Mouse (Mus musculus) kidney, postnatal 36 days (tissue): ENCODE results near the gene Chpf.
A peak's percentile ranks its signal among the peaks of the same experiment; 100 is the strongest.

Source experiments
- DNase-seq, 2 experiments: peaks; one replicate each; pipeline ENCODE4 v3.0.0; 2021 to 2022; ENCODE audit warnings: mixed read lengths in 2 of 2

Gene Chpf

DNA sequence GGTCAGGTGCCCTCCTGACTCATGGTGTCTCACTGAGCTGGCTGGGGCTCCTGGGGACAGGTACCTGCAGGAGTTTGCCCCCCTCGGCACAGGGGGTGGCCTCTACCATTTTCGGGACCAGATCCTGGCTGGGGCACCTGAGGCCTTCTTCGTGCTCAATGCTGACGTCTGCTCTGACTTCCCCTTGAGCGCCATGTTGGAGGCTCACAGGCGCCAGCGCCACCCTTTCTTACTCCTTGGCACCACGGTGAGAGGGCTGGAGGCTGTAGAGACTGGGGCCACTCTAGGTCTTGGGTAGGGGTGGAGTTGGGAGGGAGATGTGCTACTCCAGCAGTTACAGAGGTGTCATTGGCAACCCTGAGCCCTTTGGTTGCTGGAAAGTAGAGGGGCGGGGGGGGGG is 40.3 kb downstream of the Chpf start:
- DNase-seq, result no peak

- DNase-seq, result peak; percentile 87 to 92
Measured at GRCm38 (mm10) chr1:75435475-75436328, 43.4 kb downstream of the Chpf start, which contains the start of gene Gmppa. TSS of gene Gmppa (plus strand) at chr1:75435930.

- peak; percentile 26 to 71 for DNase-seq
Measured at GRCm38 (mm10) chr1:75425796-75426471, 53.2 kb downstream of the Chpf start.
